Mouse (Mus musculus) cerebellum, adult 18-20 months (tissue): ENCODE measurements at regions not wholly inside any gene's neighbourhood (a gene's known extent, or its start where the extent isn't known, plus 50 kb on each side); places are given as distances from the start of the nearest gene placed in this dataset.

ENCODE experiments used
- DNase-seq, 2 experiments: peaks; one replicate each; pipeline ENCODE4 v3.0.0; 2021

DNA sequence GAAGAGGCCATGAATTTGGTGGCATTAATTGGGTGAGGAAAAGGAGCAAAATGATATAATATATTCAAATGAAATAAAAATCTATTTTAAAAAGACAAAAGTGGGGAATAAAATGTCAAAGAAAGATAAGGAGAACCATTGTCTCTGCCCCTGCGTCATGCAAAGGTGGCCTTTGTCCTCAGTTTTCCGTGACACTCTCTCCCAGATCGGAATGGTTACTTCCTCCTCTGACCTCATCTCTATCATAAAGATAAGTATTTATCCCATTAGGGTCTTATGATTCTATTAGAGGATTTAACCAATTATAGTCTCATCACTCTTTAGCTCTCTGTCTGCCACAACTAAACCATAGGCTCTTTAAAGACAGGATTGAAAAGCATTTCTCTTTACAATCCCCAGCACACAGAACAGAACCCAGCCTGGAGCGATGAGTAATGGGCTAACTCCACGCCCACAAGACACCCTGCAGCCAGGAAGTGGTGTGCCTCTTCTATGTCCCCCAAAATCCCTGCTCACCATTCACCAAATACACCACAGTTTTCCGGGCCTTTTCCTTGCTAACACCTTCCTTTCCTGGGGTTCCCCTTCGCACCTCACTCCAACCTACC is 240.6 kb downstream of the Mycn start:
- DNase-seq = no peak

DNA sequence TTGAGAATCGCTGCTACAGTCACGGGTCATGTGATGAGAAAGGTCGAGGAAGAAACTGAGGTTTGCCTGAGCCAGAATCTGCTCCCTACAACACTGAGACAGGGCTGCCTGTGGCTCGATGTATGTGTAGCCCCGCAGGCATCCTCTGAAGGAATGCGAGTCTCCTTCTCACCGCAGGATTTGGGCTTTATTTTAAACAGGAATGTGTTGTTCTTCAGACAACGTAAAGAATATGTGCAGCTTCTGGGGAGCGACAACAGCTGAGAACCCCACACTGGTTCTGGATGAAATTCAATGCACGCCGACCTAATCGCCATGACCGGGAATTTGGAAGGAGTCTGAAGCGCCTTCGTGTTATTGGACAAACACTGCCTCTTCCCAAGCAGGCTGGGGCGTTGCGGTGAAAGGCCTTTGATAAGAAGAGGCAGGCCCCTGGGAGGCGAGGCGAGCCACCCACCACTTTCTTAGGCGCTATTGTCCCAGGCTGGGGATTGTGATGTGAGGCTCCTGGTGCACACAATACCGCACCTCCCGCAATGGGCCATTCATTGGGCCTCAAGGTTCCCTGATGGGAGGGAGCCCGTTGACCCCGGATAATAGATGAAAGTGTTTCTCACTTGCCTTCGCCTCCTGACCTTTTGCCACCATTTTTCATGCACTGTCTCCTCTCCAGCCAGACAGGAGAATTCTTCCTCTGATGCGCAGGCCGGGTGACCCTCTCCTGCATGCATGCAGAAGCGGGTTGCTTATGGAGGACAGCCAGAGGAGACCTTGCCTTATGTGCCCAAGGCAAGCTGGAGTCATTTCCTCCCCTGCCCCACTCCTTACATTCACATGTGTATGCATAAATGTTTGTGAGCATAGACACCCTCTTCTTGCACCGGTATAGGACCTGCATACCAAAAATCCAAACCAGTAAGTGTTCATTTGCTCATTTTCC is 247.6 kb downstream of the Mycn start:
- DNase-seq = no peak

DNA sequence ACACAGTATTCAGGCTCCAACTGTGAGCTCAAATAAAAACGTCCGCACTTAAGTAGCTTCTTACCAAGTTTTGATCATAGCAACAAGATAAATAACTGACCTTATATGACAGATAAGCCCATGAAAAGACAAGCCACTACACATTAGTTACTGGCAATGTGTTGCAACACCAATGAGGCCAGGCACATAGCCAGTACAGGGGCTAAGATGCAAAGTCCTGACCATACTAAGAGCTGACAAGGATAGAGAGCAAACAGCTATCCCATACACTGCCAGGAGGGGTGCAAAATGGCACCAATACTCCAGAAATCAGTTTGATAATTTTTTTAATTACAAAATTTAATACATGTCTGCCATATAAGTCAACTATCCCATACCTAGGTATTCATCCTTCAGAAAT is 254.3 kb downstream of the Mycn start:
- no peak for DNase-seq

DNA sequence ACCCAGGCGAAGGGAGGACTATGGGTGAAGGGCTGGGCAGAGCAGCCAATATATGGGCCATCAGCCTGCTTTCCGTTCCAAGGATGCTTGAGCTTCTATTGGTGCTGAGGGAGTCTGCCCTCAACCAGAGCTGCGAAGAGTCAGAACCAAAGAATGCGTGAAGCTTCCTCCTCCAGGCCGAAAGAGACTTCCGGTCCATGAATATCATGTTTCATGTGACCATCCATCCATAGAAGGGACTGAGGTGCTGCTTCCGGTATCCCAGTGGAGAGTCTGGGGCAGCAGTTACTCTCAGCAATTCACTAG is 256.5 kb downstream of the Mycn start:
- DNase-seq = no peak

DNA sequence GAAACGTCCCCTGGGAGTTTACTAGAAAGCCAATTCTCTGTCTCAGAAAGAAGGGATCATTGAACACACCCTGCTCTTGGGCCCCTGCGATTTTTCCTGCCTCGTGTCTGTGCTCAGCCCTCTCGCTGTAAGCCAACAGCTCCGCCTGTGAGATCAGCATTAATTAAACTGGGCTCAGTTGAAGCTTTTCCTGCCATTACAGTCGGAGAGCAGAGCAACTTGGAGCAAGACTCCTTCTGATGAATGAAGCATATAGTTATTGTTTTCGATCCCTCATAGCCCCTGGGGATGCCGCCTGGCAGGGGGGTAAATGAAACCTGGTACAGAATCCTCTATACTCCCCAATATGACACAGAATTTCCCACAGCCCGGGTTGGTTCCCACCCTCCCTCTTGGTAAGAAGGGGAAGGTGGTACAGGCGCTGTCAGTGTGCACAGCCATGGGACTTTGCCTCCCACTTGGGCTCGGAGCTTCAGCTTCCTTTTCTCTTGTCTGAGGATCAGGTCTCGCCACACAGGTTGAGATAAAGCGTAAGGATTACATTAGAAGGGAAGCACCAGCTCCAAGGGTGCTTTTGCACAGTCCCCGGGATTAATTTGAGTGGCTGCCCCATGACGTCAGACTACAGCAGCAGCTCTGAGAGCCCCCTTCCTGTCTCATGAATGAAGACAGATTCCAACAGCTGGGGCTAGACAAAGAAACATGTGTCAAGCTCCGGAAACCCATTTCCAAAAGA is 257.1 kb downstream of the Mycn start:
- DNase-seq = no peak

- DNase-seq = no peak
Observed at GRCm38 (mm10) chr12:12683733-12684470, 257.8 kb downstream of the Mycn start.

GRCm38 (mm10) chr12:12681101-12681500 is 260.6 kb downstream of the Mycn start:
- DNase-seq = no peak

DNA sequence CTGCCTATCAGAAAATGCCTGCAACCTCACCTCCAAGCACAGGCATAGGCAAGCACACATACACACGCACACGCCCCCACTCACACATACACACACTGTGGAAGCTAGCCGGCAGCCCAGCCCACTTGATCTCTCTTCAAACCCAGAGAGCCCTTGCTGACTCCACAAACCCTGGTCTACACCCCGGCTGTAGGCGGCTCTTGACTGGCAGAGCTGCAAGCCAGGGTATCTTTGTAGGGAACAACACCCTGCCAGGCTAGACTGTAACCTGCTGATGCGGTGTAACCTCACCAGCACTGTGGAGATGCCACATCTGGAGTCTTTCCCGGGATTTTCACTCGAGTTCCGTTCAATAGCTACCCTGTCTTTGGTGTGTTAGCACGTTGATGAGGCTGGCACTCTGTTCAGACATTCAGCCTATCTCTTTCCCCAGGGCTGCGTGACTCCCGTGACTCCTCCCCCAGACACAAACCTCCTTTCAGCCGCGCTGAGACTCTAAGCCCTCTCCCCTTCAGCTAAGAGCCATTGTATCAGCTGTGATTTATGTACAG is 261.3 kb downstream of the Mycn start:
- no peak for DNase-seq

DNA sequence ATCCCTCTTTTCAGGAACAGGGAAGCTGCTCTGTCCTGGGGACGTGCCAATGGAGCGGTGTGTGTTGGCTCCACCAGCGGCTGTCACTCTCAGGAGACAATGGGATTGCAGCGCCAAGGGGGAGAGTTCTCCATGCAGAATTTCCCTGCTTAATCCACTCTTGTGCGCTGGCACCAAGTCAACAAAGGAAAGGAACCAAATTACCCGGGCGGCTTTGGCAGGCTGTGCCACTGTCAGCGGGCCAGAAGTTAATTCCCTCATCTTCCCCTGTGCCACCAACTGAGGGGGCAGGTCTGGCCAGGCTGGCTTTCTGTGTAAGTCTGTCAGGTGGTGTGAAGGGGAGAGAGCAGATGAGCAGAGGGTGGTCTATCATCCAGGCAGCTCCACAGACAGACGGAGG is 265.0 kb downstream of the Mycn start:
- DNase-seq = peak; percentile 53 to 65

DNA sequence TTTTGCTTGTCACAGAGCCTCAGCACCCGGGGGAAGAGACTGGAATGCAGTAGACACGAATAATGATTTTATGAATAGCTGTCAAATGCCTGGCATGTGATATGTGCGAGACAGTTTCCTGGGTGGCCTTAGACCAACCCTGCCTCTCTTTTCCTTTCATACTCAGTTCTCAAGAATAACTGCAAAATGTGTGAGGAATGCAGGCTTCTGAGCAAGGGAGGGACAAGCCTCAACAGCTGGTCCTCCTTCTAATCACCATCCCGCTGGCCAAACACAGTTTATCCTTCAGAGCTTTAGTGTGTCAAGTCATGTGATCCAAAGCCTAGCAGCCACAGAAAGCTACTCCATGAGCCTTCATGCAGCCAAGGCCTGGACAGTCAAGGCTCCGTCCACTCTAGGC is 271.8 kb downstream of the Mycn start:
- no peak for DNase-seq

GRCm38 (mm10) chr12:12668919-12669318 is 272.8 kb downstream of the Mycn start:
- DNase-seq = no peak

DNA sequence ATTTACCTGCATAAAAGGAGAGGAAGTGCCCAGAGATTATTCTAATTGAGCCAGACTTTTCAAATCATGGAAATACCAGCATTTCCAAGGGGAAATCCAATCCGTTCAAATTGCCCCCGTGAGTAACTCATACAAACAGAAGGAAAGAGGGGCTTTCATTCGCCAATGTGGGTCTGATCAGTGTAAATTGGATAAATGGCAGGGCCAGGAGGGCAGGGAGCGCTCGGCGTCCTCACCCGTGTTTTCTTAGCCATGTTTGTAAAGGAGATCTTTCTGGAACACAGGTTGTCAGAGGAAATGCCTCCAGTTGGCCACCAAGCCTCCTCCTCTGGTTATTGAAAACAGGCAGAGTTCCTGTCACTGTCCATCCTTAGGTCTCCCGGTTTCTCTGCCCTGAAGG is 286.1 kb downstream of the Mycn start:
- no peak for DNase-seq

DNA sequence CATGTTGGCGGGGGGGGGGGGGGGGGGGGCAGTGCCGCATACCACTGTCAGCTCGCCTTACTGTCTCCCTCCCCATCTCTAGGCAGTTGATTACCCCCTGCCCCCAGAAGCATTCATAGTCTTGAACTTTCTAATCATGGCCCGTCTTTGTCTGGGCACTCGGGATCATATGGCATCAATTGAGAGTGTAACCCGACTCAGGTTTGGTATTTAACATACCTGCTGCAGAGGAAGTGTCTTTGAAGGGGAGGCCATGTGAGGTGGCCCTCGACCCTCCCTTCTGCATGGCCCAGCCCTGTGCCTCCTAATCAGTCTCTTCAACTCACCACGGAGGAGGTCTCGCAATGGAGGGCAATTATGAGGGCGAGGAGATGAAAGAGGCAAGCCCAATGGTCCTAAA is 286.5 kb downstream of the Mycn start:
- no peak for DNase-seq

GRCm38 (mm10) chr12:12652361-12652760 is 289.4 kb downstream of the Mycn start:
- no peak for DNase-seq

- DNase-seq = no peak
Observed at GRCm38 (mm10) chr12:12650309-12650708, 291.4 kb downstream of the Mycn start.

DNA sequence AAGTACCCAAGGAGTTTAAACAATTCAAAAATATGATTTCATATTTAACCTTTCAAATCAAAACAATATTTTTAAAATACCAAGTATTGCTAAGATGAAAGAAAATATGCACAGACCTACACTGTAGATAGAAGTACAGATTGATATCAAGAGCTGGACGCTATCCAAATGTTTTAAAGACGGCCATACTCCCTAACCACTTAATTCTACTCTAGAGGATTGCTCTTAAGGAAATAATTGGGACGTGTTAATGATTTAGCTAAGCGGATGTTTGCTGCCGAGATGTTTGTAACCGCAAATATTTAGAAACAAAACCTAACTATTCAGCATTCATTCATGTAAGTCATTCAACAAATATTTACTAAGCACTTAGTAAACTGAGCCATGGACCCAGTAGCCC is 294.2 kb downstream of the Mycn start:
- no peak for DNase-seq

- no peak for DNase-seq
Observed at GRCm38 (mm10) chr12:12645183-12645582, 296.5 kb downstream of the Mycn start.

GRCm38 (mm10) chr12:12643247-12643963 is 298.3 kb downstream of the Mycn start:
- DNase-seq = no peak

DNA sequence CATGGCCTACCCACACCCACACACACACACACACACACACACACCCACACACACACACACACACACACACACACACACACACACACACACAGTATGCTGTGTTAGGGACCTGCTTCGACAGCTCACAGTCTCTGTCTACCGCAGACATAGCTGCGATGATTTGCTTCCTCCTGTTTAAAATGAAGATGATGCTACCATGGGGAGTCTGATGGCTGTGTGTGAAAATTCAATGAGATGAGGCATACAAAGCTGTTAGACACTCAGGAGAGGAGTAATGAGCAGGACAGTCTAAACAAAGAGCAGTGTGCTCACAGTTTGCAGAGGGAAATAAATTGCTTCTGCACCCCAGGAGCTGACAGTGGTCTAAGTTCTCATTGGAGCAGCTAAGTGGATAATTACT is 306.4 kb downstream of the Mycn start:
- DNase-seq = no peak

DNA sequence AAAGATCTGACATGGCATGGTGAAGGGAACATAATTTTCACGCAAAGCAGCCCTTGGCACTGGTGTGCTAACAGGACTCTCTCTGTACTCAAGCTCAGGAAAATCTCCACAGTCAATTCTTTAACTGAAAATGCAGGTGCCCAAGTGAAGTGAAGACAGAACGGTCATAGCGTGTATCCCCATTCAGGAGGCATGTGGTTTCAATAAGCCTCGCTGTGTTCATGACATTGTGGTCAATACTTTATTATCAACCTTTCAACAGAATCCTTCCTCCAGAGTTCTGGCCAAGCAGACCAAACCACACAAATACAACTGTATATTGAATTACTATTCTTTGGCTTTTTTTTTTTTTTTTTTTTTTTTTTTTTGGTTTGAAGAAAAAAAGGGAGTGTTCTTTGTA is 314.1 kb downstream of the Mycn start:
- DNase-seq = no peak

- no peak for DNase-seq
Observed at GRCm38 (mm10) chr12:12625788-12626187, 315.9 kb downstream of the Mycn start.

- DNase-seq = peak; percentile 69 to 70
Observed at GRCm38 (mm10) chr12:12622712-12623292, 318.9 kb downstream of the Mycn start.
